Mouse (Mus musculus) embryonic facial prominence, embryonic 10.5 days (tissue): ENCODE measurements around the gene 2310061N02Rik. TPM values are rescaled to one million over a fixed set of nuclear protein-coding genes. Genes with fewer than 3 reads are reported as not detected.
A peak's percentile ranks its signal among the peaks of the same experiment; 100 is the strongest.
"Not testable (repeated sequence)": the region's sequence is repeated elsewhere in the genome, so short reads cannot be mapped to it uniquely, and the experiment has no call there.

Source experiments
- DNase-seq: peaks from one replicate; pipeline ENCODE4 v3.0.0-alpha.2; 2017; ENCODE audit warnings: low spot score
- H3K27ac ChIP-seq: fragments of 300-500 bp; sonication (generic); replicated peaks from 2 replicates; pipeline ENCODE4 v1.5.1; 2016; ENCODE audit warnings: mild to moderate bottlenecking
- H3K27me3 ChIP-seq: fragments of 300-500 bp; sonication (generic); replicated peaks from 2 replicates; pipeline ENCODE4 v1.6.1; 2016; ENCODE audit warnings: low read depth, mild to moderate bottlenecking; ENCODE audit not compliant: poor library complexity, severe bottlenecking
- H3K36me3 ChIP-seq: fragments of 300-500 bp; sonication (generic); replicated peaks from 2 replicates; pipeline ENCODE4 v1.6.1; 2016; ENCODE audit warnings: mild to moderate bottlenecking, moderate library complexity
- H3K4me1 ChIP-seq: fragments of 300-500 bp; sonication (generic); 2 replicates; pipeline ENCODE4 v1.6.1; 2016
- H3K4me3 ChIP-seq: fragments of 300-500 bp; sonication (generic); 2 replicates; pipeline ENCODE4 v1.5.1; 2016; ENCODE audit warnings: mild to moderate bottlenecking, moderate library complexity
- H3K9me3 ChIP-seq: fragments of 300-500 bp; sonication (generic); 2 replicates; pipeline ENCODE4 v1.6.1; 2016; ENCODE audit warnings: mild to moderate bottlenecking
- WGBS: fragments of 180-500 bp; shearing (Covaris S2); methylation state at CpG from one replicate; pipeline ENCODE4 v1.1.7; 2016; 5-methylcytosine and 5-hydroxymethylcytosine counted together
- polyA plus RNA-seq: library from polyadenylated mRNA; unstranded; fragments of >200 nt; fragmentation: Nextera tagmentation; extraction: Ambion mirVana; gene quantifications from 2 replicates; pipeline ENCODE4 v1.2.1, GENCODE M21; 2016

The 2310061N02Rik gene
- polyA plus RNA-seq = not detected in 2 replicates

DNA sequence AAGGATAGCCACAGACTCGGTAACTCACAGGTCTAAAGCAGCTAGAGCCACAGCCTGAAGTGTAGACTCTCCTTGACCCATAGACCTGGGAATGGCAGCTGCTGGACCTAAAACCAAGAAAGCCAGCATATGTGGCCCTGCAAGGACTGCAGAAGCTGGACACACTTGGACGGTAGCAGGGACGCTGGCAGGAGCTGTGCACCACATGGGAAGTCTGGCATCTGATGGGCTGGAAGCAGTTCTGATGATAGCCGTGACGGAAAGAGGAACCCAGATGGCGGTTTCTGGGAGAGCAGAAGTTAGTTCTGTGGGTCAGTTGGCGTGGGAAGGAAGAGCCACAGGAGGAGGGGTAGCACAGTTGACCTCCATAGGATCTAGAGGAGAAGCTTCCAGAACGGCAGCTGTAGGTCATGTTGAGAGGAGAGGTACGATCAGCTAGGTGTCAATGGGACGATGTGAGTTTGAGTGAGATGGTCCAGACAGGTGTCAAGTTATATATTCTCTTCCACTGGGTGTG, at the start of gene 2310061N02Rik:
2310061N02Rik (minus strand) TSS at position 467 of the 517 bp plus-strand sequence.
- Histone ChIP-seq H3K4me3 (no peak within 1 kb of the TSS), H3K27ac (no peak within 1 kb of the TSS), H3K9me3 (no peaks in the 10 kb centered on the region), H3K27me3 (no peaks in the 10 kb centered on the region), H3K36me3 (no peaks in the 10 kb centered on the region), H3K4me1 (no peaks in the 10 kb centered on the region)
- DNase-seq = no peak
- 93% methylated on average over 10 of the region's 10 CpGs for WGBS

- DNase-seq, H3K27ac ChIP-seq, H3K36me3 ChIP-seq, H3K9me3 ChIP-seq, H3K4me1 ChIP-seq, H3K4me3 ChIP-seq, H3K27me3 ChIP-seq: not testable (repeated sequence)
- 79% methylated on average over 3 of the region's 3 CpGs for WGBS
Observed at GRCm38 (mm10) chr16:88751535-88751934, 43.8 kb upstream of the 2310061N02Rik start, which contains the start of gene Krtap13. Gene Krtap13 (minus strand): TSS chr16:88751635.

GRCm38 (mm10) chr16:88747943-88748342, 40.2 kb upstream of the 2310061N02Rik start:
- H3K27me3 ChIP-seq = no peaks in the 10 kb centered on the region
- no peak overlapping the region for H3K27ac ChIP-seq

GRCm38 (mm10) chr16:88744750-88745340, 37.1 kb upstream of the 2310061N02Rik start:
- H3K4me1 ChIP-seq = no peaks in the 10 kb centered on the region
- no peaks in the 10 kb centered on the region for H3K36me3 ChIP-seq
- no peak overlapping the region for H3K27ac ChIP-seq
- no peak for DNase-seq
- no peaks in the 10 kb centered on the region for H3K27me3 ChIP-seq
- WGBS = 87% methylated on average over 4 of the region's 4 CpGs
- no peaks in the 10 kb centered on the region for H3K9me3 ChIP-seq
- no peak overlapping the region for H3K4me3 ChIP-seq

More at GRCm38 (mm10) chr16:88747943-88748342, 40.2 kb upstream of the 2310061N02Rik start:
- no peak for DNase-seq
- Histone ChIP-seq H3K36me3 (no peaks in the 10 kb centered on the region), H3K4me3 (no peak overlapping the region), H3K4me1 (no peaks in the 10 kb centered on the region), H3K9me3 (no peaks in the 10 kb centered on the region)
- 61% methylated on average over 4 of the region's 4 CpGs for WGBS

- H3K27me3 ChIP-seq = no peaks in the 10 kb centered on the region
- WGBS = 71% methylated on average over 2 of the region's 2 CpGs
- no peak for DNase-seq
- no peak overlapping the region for H3K4me3 ChIP-seq
- H3K27ac ChIP-seq = no peak overlapping the region
- H3K4me1 ChIP-seq = no peaks in the 10 kb centered on the region
- H3K36me3 ChIP-seq = no peaks in the 10 kb centered on the region
- no peaks in the 10 kb centered on the region for H3K9me3 ChIP-seq
Observed at GRCm38 (mm10) chr16:88735391-88735790, 27.6 kb upstream of the 2310061N02Rik start.

DNA sequence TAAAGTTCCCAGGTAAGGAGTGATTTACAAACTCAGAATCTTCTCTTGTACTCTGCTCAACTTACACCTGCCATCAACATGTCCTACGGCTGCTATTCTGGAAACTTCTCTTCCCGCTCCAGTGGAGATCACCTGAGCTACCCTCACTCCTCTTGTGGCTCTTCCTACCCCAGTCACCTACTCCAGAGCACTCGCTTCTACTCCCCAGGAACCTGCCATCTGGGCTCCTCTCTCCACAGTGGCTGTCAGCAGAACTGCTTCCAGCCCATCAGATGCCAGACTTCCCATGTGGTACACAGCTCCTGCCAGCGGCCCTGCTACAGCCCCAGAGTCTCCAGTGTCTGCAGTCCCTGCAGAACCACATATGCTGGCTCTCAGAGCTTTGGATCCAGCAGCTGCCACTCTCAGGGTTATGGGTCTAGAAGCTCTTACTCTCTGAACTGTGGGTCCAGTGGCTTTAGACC, 21.1 kb upstream of the 2310061N02Rik start, which contains the start of gene Krtap13-1:
Krtap13-1 (plus strand) TSS at position 51 of the 464 bp plus-strand sequence.
- WGBS = 81% methylated on average over 4 of the region's 4 CpGs
- Histone ChIP-seq H3K4me1 (0 out of 2 replicates have a peak, but pooled peaks cover under 1% of the 10 kb centered on the region), H3K4me3 (no peak within 1 kb of the TSS), H3K27me3 (no peaks in the 10 kb centered on the region), H3K27ac (no peak within 1 kb of the TSS), H3K36me3 (no peaks in the 10 kb centered on the region), H3K9me3 (no peaks in the 10 kb centered on the region)
- DNase-seq = no peak

DNA sequence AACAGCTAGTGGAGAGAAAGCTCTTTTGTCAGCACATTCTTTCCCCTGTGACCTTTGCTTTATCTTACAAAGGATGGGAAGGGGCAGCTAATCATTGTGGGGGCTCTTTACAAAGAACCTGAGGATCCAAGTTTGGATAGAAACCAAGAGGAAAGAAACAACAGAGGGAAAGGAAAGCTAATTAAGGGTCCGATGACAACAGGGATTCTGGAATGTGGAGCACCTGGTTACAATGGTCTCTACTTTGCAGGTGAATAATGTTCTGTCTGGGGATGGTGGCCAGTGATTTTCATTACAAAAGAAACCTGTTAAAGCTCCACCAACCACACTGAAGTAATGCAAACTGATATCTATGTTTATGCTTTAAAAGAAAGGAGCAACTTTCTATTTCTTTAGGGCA, 12.3 kb upstream of the 2310061N02Rik start:
- Histone ChIP-seq H3K27me3 (no peaks in the 10 kb centered on the region), H3K9me3 (no peaks in the 10 kb centered on the region), H3K4me1 (0 out of 2 replicates have a peak, but pooled peaks cover 3% of the 10 kb centered on the region), H3K27ac (no peak overlapping the region), H3K4me3 (no peak overlapping the region), H3K36me3 (no peaks in the 10 kb centered on the region)
- WGBS = 19% methylated on average over 1 of the region's 1 CpGs
- no peak for DNase-seq

- no peak for DNase-seq
- H3K9me3 ChIP-seq = no peaks in the 10 kb centered on the region
- H3K27me3 ChIP-seq = no peaks in the 10 kb centered on the region
- no peaks in the 10 kb centered on the region for H3K4me1 ChIP-seq
- H3K4me3 ChIP-seq = no peak overlapping the region
- H3K36me3 ChIP-seq = no peaks in the 10 kb centered on the region
- H3K27ac ChIP-seq = no peak overlapping the region
Observed at GRCm38 (mm10) chr16:88716549-88716948, 8.8 kb upstream of the 2310061N02Rik start.

DNA sequence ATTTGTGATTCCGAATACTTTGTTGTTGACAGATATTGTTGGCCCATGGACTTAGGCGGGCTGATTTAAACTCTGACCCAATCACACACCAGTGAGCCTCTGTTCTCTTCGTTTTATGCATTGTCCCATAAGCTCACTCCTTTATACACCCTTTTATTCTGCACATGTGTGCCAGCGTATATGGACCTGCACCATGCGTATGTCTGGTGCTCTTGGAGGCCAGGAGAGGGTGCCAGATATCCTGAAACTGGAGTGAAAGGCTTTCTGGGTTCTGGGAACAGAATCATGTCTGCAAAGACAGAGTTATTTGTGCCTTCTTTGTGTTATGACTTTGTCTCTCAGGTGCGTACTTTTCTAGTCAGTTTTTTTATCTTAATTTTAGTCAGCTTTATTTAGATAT, 3.5 kb upstream of the 2310061N02Rik start:
- Histone ChIP-seq H3K4me1 (no peaks in the 10 kb centered on the region), H3K4me3 (no peak overlapping the region), H3K27me3 (no peaks in the 10 kb centered on the region), H3K9me3 (no peaks in the 10 kb centered on the region), H3K27ac (no peak overlapping the region), H3K36me3 (no peaks in the 10 kb centered on the region)
- 78% methylated on average over 6 of the region's 6 CpGs for WGBS
- no peak for DNase-seq

DNA sequence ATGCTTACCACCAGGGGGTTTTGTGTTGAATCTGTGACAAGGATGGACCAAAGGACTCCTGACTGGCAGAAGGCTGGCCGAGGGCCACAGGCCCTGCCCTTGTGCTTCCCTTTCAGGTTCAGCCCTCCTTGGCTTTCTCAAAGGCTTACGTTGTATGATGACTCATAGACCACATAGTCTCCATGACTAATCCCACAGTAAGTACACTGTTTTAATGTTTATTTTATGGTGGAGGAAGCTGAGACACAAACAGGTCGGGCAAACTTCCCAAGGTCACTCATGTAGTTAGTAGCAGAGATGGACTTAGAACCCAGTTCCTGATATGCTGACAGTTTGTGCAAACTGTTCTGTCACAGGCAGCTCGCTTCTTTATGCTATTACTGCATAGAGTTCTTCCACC, 3.0 kb upstream of the 2310061N02Rik start:
- H3K27me3 ChIP-seq = no peaks in the 10 kb centered on the region
- H3K36me3 ChIP-seq = no peaks in the 10 kb centered on the region
- no peaks in the 10 kb centered on the region for H3K4me1 ChIP-seq
- no peak overlapping the region for H3K4me3 ChIP-seq
- WGBS = 82% methylated on average over 4 of the region's 4 CpGs
- H3K27ac ChIP-seq = no peak overlapping the region
- no peaks in the 10 kb centered on the region for H3K9me3 ChIP-seq
- no peak for DNase-seq

DNA sequence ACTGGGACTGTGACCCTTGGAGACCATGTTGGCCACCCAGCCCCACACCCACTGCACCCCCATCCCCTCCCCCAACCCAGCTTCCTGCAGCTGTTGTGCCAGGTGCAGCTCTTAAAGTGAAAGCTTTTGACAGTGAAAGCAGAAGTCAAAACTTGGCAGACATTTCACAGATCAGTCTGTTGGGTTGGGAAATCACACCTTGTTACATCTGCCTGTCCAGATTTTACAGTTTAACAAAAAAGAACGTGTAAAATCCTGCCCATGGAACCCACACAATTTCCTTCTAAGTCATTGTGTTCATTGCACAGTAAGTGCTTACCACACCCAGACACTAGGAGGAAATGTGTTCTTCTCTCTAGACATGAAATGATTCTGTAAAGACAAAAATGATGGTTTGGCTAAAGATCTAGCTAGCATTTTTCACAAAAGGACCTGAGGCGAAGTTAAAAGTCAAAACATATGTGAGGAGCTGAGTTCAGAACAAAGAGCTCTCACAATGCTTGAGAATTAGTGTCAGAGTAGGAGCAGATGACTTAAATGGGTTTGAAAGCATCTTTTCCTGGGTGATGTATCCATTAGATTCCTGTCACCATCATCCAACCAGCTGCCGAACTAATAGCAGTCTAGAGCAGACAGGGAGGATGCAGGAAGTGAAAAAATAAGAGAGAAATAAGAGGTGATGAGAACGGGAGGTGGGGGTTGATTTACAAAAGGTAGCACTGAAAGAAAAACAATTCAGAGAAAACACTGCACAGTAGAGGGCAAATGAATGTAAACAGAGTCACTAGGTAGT, 6.5 kb downstream of the 2310061N02Rik start:
- H3K4me1 ChIP-seq = peaks cover 7% of the 10 kb centered on the region
- H3K36me3 ChIP-seq = no peaks in the 10 kb centered on the region
- no peak overlapping the region for H3K4me3 ChIP-seq
- peak; percentile 46 for DNase-seq
- WGBS = 45% methylated on average over 4 of the region's 4 CpGs
- no peaks in the 10 kb centered on the region for H3K27me3 ChIP-seq
- H3K9me3 ChIP-seq = no peaks in the 10 kb centered on the region
- peak overlapping the region; percentile 14; the same call in 1 of the 2 replicates for H3K27ac ChIP-seq

DNA sequence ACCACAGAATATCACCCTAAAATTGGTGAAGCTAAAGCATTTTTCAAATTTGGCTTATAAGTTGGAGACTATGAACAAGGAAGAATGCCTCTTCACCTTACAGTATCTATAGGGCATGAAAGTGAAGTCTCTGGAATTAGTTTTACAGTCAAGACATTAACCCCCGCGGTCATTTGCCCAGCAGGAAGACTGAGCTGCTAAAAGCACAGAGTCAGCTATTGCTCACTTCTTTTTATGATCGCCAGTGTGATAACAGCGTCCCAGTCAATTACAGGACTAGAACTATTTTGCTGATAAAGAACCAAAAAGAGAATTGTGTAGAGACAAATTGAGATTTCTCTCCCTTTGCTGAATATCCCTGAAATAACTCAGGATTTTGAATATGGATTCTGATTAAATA, 11.5 kb downstream of the 2310061N02Rik start:
- no peak for DNase-seq
- Histone ChIP-seq H3K4me1 (peaks cover 5% of the 10 kb centered on the region), H3K36me3 (no peaks in the 10 kb centered on the region), H3K27ac (no peak overlapping the region), H3K4me3 (no peak overlapping the region), H3K9me3 (no peaks in the 10 kb centered on the region), H3K27me3 (no peaks in the 10 kb centered on the region)
- WGBS = 82% methylated on average over 4 of the region's 4 CpGs
